7 mouse cellular contexts compared by ENCODE assay signal in the genomic region with DNA sequence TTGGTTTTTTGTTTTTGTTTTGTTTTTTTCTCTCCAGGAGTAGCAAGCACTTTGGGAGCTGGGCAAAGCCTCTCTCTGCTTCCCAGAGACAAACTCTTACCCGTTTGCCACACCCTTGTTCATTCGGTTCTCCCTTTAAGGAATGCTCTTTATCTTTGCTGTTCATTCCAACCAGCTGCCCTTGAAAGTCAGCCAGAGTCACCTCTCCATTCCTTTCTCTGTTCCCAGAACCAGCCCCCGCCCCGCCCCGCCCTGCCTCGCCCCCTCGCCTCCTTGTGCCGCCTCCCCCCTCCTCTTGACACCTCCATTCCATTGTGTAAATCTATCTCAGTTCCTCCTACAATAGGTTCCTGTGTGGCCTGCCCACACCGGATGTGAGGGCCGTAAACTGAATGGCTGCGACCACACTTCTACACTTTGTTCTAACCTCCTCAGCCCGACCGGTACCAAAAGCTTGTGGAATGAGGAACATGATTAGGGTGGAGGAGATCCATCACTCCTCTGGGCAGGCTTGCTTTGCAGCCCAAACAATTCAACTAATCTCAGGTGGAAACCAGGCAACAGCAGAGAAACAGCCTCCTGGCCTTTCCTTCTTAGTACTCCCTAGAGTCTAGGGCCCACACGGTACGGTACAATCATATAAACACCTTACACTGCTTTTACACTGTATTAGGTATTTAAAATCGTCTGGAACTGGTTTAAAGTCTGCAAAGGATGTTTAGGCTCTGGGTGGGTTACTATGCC. TPM values are rescaled to one million over a fixed set of nuclear protein-coding genes. Genes with fewer than 3 reads are reported as not detected.
DNase-seq lines count a peak whose midpoint lies in the region; TF ChIP-seq lines count a peak whose summit lies in the region.

No protein-coding gene starts in this region.

- DNase-seq in ES-E14 (ENCODE audit: low read depth, low spot score): peak; percentile 90
- peak; percentile 50 for DNase-seq in c-Kit-positive CD71-negative TER-119-negative erythroid progenitor cells, embryonic 14.5 days (ENCODE audit: low read depth)
- peak; percentile 35 for DNase-seq in kidney, postnatal 10 days
- DNase-seq in right cerebral cortex, postnatal 25 days: no peak
- DNase-seq in layer of hippocampus, adult 18-20 months (ENCODE audit: low spot score in 2 of 2): no peak
- no peak for DNase-seq in left cerebral cortex, adult 2 months (ENCODE audit: extremely low spot score in 1 of 2, low spot score in 2 of 2)

- no peaks in the 10 kb centered on the region for H3K27me3 ChIP-seq in megakaryocyte, embryonic 14.5 days (replicated peaks)

- H3K27ac ChIP-seq in ES-E14 (ENCODE audit: insufficient read depth, low read depth, low read length, poor library complexity, severe bottlenecking): peak overlapping the region; percentile 97
- H3K27ac ChIP-seq in left cerebral cortex, adult 2 months: no peak overlapping the region

- H3K4me3 ChIP-seq in ES-E14 (ENCODE audit: insufficient read depth in 1 of 2, low read depth in 1 of 2, low read length in 2 of 2, poor library complexity in 1 of 2, severe bottlenecking in 1 of 2): peak overlapping the region; percentile 11 to 53; a peak in 3 of 4 replicates
- H3K4me3 ChIP-seq in megakaryocyte, embryonic 14.5 days (replicated peaks): peak overlapping the region; percentile 85
- H3K4me3 ChIP-seq in left cerebral cortex, adult 2 months: no peak overlapping the region

- H3K36me3 ChIP-seq in ES-E14 (ENCODE audit: control insufficient read depth, insufficient read depth, low read length, poor library complexity, severe bottlenecking): no peaks in the 10 kb centered on the region
- H3K36me3 ChIP-seq in megakaryocyte, embryonic 14.5 days (replicated peaks; ENCODE audit: low read length): peaks cover 11% of the 10 kb centered on the region

- intact Hi-C loops in left cerebral cortex, adult 2 months (cut with DNase I): no loop called here

- in situ Hi-C loops in ES-E14 (cut with MboI; ENCODE audit: low sequenced_read_pairs in 2 of 2, unreplicated experiment in 2 of 2): no loop called here

- peaks cover 21 to 23% of the 10 kb centered on the region in 2 experiments for H3K4me1 ChIP-seq in ES-E14 (ENCODE audit: control insufficient read depth in 2 of 2, insufficient read depth in 2 of 2, low read length in 2 of 2, poor library complexity in 1 of 2)
- peaks cover 49% of the 10 kb centered on the region for H3K4me1 ChIP-seq in megakaryocyte, embryonic 14.5 days

- TF ChIP-seq CTCF in left cerebral cortex, adult 2 months (IDR thresholded peaks at IDR 0.05): no peak

- H3K9ac ChIP-seq in ES-E14 (ENCODE audit: insufficient read depth, low read depth, low read length, poor library complexity, severe bottlenecking): peak overlapping the region; percentile 12; the same call in 1 of the 2 replicates

- H3K9me3 ChIP-seq in ES-E14 (ENCODE audit: control insufficient read depth, insufficient read depth, low read depth, low read length): no peaks in the 10 kb centered on the region
- H3K9me3 ChIP-seq in megakaryocyte, embryonic 14.5 days: peaks cover 12% of the 10 kb centered on the region

TF ChIP-seq in ES-E14, 5 proteins besides CTCF, POLR2A, EP300 and RAD21:
- TF ChIP-seq CHD2 (IDR thresholded peaks at IDR 0.05; ENCODE audit: low read depth, low read length): no peak
- TF ChIP-seq HCFC1 (IDR thresholded peaks at IDR 0.05; ENCODE audit: borderline replicate concordance, insufficient read depth, low read length): no peak
- no peak for TF ChIP-seq MAFK (IDR thresholded peaks at IDR 0.05; ENCODE audit: insufficient read depth, low read depth, low read length)
- TF ChIP-seq ZC3H11A (IDR thresholded peaks at IDR 0.05; ENCODE audit: borderline replicate concordance, low read depth, low read length): no peak
- peak; percentile 55; the same call in 1 of the 2 replicates for TF ChIP-seq ZNF384 (IDR thresholded peaks at IDR 0.05; ENCODE audit: low read depth, low read length)
TF ChIP-seq in ES-E14: peak in this region for 1.

RNA-seq across cellular contexts. Expression of a gene that starts 9.5 kb away (rescaled TPM):
- total RNA-seq in ES-E14 (2012; rRNA removed): 21.8 and 35.6 TPM in 2 replicates
- polyA plus RNA-seq in megakaryocyte, embryonic 14.5 days (2012; ENCODE audit: insufficient read depth, low replicate concordance): 0.41 and 0.82 TPM in 2 replicates
- 10 to 100 TPM; 15.2 to 18.3 TPM for total RNA-seq in layer of hippocampus, adult 18-20 months (2021)
- 10 to 100 TPM; 21.1 to 21.7 TPM for total RNA-seq in left cerebral cortex, adult 2 months (2021)

Comparison
In these comparisons a context has a peak if more than half of its experiments do, and no peak if none do; other contexts are left out.
1. DNase-seq: peak in ES-E14 (single experiment), c-Kit-positive CD71-negative TER-119-negative erythroid progenitor cells, embryonic 14.5 days (single experiment) and kidney, postnatal 10 days (single experiment); none in right cerebral cortex, postnatal 25 days (single experiment), layer of hippocampus, adult 18-20 months (0 of 2) and left cerebral cortex, adult 2 months (0 of 2).